Mouse (Mus musculus) midbrain, embryonic 15.5 days (tissue): ENCODE data around the gene Wfdc18. TPM values are rescaled to one million over a fixed set of nuclear protein-coding genes. Genes with fewer than 3 reads are reported as not detected.
A peak's percentile ranks its signal among the peaks of the same experiment; 100 is the strongest.

Experiments used
- ATAC-seq: fragments of 200-750 bp; cut with Nextera tagmentation; replicated peaks from 2 replicates; pipeline ENCODE4 v1.8.0; 2017; ENCODE audit warnings: moderate TSS enrichment
- H3K27ac ChIP-seq: fragments of 300-500 bp; sonication (generic); 2 replicates; pipeline ENCODE4 v1.5.1; 2015; ENCODE audit warnings: mild to moderate bottlenecking, inconsistent platforms
- H3K27me3 ChIP-seq: fragments of 300-500 bp; sonication (generic); replicated peaks from 2 replicates; pipeline ENCODE4 v1.6.1; 2015; ENCODE audit warnings: inconsistent platforms
- H3K36me3 ChIP-seq: fragments of 300-500 bp; sonication (generic); replicated peaks from 2 replicates; pipeline ENCODE4 v1.6.1; 2015; ENCODE audit warnings: inconsistent platforms
- H3K4me1 ChIP-seq: fragments of 300-500 bp; sonication (generic); 2 replicates; pipeline ENCODE4 v1.6.1; 2015; ENCODE audit warnings: inconsistent platforms
- H3K4me2 ChIP-seq: fragments of 300-500 bp; sonication (generic); 2 replicates; pipeline ENCODE4 v1.6.1; 2015; ENCODE audit warnings: inconsistent platforms, mild to moderate bottlenecking, moderate library complexity
- H3K4me3 ChIP-seq: fragments of 300-500 bp; sonication (generic); 2 replicates; pipeline ENCODE4 v1.5.1; 2015; ENCODE audit warnings: mild to moderate bottlenecking, inconsistent platforms
- H3K9ac ChIP-seq: fragments of 300-500 bp; sonication (generic); 2 replicates; pipeline ENCODE4 v1.6.1; 2015; ENCODE audit warnings: mild to moderate bottlenecking, inconsistent platforms
- H3K9me3 ChIP-seq: fragments of 300-500 bp; sonication (generic); 2 replicates; pipeline ENCODE4 v1.6.1; 2016; ENCODE audit warnings: inconsistent platforms
- WGBS: fragments of 180-500 bp; shearing (Covaris S2); methylation state at CpG from one replicate; pipeline ENCODE4 v1.1.7; 2015; ENCODE audit warnings: mixed read lengths; 5-methylcytosine and 5-hydroxymethylcytosine counted together
- polyA plus RNA-seq: library from polyadenylated mRNA; unstranded; fragments of >200 nt; fragmentation: Nextera tagmentation; extraction: Ambion mirVana; gene quantifications from 2 replicates; pipeline ENCODE4 v1.2.1, GENCODE M21; 2015

The Wfdc18 gene
- polyA plus RNA-seq, 1 experiment from 2014 or later: not detected

- H3K36me3 ChIP-seq: no peaks in the 10 kb centered on the region
- WGBS: 77% methylated on average over 5 of the region's 5 CpGs
Measured at GRCm38 (mm10) chr11:83746681-83747080, 37.9 kb downstream of the Wfdc18 start, which contains the start of gene Wfdc21. Wfdc21 (plus strand) TSS chr11:83746940.

DNA sequence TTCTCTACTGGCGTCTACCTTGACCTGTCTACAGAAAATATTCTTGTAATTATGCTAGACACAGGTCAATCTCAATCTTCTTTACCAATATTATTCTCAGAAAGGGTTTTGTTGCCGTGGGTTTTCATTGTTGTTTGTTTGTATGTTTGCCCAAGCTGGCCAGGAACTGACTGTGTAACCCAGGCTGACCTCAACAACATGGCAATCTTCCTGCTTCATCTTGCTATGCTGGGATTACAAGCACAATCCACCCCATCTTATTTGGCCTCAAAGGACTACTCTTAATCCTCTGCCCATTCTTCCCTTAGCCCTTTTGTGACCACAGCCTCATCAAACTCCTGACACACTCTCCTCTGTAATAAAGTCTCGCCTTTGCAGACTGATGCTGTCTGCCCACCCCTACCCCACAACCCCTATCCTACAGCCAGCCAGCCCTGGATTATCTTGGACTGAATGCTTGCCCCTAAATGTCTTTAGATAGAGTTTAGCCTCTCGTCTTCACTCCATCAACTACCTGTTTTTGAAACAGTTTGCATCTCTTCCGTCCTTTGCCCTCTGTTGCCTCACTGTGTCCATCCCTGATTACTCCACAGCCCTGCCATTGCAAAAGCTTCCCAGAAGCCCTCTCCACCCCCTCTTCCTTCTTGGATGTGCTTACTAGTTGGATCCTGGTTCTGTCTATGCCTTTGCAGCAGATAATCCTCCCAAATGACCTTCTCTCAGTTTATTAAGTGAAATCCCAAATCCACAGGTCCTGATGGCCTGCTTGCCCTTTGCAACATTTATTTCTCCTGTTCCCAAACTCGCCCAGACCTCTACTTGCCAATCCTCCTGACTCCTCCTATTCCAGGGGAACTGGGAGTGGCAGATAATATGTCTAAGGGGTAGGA, 38.8 kb downstream of the Wfdc18 start:
- no peak for ATAC-seq
- peaks cover 28% of the 10 kb centered on the region for H3K27me3 ChIP-seq
- WGBS: 63% methylated on average over 6 of the region's 6 CpGs

More at GRCm38 (mm10) chr11:83746681-83747080, 37.9 kb downstream of the Wfdc18 start, which contains the start of gene Wfdc21:
- Histone ChIP-seq H3K27ac (no peak within 1 kb of the TSS), H3K4me1 (no peaks in the 10 kb centered on the region), H3K27me3 (peaks cover 21% of the 10 kb centered on the region), H3K4me3 (no peak within 1 kb of the TSS), H3K9ac (no peak within 1 kb of the TSS), H3K4me2 (no peak within 1 kb of the TSS), H3K9me3 (no peaks in the 10 kb centered on the region)
- no peak for ATAC-seq

DNA sequence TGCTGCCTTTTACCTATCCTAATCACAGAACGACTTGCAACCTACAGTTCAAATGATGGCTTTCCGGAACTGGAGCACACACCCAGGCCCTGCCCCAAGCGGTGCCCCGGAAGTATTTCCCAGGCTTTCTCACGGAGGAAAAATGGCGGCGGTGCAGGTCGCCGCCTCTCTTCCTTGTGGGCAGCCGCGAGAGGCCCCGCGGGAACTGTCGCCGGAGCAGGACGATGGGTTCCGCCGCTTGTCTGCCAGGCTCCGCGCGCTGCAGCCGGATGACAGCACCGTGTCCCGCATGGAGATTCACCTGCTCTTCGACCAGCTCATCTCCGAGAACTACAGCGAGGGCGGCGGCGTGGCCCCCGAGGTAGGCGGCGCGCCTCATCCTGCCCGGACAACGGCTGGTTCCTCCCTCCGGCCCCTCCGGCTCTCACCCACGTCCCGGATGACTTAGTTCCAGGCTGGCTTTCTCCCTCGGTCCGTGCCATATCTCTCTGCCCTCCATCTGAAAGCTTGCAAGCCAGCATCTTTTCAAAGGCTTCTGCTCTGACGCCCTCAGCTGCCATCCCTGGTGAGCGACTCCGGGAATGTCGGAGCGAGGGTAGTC, 44.9 kb downstream of the Wfdc18 start, which contains the start of gene Heatr6:
TSS of gene Heatr6 (plus strand) at position 116 of the 601 bp plus-strand sequence.
- ATAC-seq: peak; percentile 98
- Histone ChIP-seq H3K9me3 (no peaks in the 10 kb centered on the region), H3K9ac (peak within 1 kb of the TSS; percentile 81), H3K4me2 (peak within 1 kb of the TSS; percentile 60), H3K36me3 (peaks cover 16% of the 10 kb centered on the region), H3K4me3 (peak within 1 kb of the TSS; percentile 83), H3K27me3 (peaks cover 15% of the 10 kb centered on the region), H3K27ac (peak within 1 kb of the TSS; percentile 94), H3K4me1 (peaks cover 26% of the 10 kb centered on the region)
- WGBS: under 1% methylated on average over 47 of the region's 47 CpGs

More for the DNA sequence above, 38.8 kb downstream of the Wfdc18 start:
- no peak overlapping the region for H3K9ac ChIP-seq
- no peaks in the 10 kb centered on the region for H3K36me3 ChIP-seq
- H3K9me3 ChIP-seq: no peaks in the 10 kb centered on the region
- H3K4me1 ChIP-seq: no peaks in the 10 kb centered on the region
- no peak overlapping the region for H3K4me3 ChIP-seq
- no peak overlapping the region for H3K27ac ChIP-seq
- no peak overlapping the region for H3K4me2 ChIP-seq

- H3K36me3 ChIP-seq: peaks cover 22% of the 10 kb centered on the region
- H3K4me2 ChIP-seq: peak overlapping the region; percentile 60
- peak overlapping the region; percentile 83 for H3K4me3 ChIP-seq
- H3K27me3 ChIP-seq: peaks cover 14% of the 10 kb centered on the region
- peak; percentile 63 for ATAC-seq
- no peaks in the 10 kb centered on the region for H3K9me3 ChIP-seq
- H3K9ac ChIP-seq: peak overlapping the region; percentile 81
- peaks cover 26% of the 10 kb centered on the region for H3K4me1 ChIP-seq
- H3K27ac ChIP-seq: peak overlapping the region; percentile 94
- WGBS: 3% methylated on average over 8 of the region's 8 CpGs
Measured at GRCm38 (mm10) chr11:83754227-83754626, 45.4 kb downstream of the Wfdc18 start.

Other genes with a start within 250 kb of the Wfdc18 start
- 2.9 and 3.4 TPM in 2 replicates for gene Mmp28, start 245.9 kb upstream of the Wfdc18 start, polyA plus RNA-seq
- gene Taf15, start 235.9 kb upstream of the Wfdc18 start, polyA plus RNA-seq: 12.2 and 12.6 TPM in 2 replicates
- gene Heatr9, start 186.8 kb upstream of the Wfdc18 start, polyA plus RNA-seq: not detected in 2 replicates
- gene Ccl5, start 178.5 kb upstream of the Wfdc18 start, polyA plus RNA-seq: 0.89 TPM in 1 of 2 replicates, not detected in the other
- 1.6 and 2.2 TPM in 2 replicates for gene Ccl9, start 130.4 kb upstream of the Wfdc18 start, polyA plus RNA-seq
- 2.1 and 3.5 TPM in 2 replicates for gene Ccl6, start 115.9 kb upstream of the Wfdc18 start, polyA plus RNA-seq
- gene Rpl9-ps1, start 63.4 kb upstream of the Wfdc18 start, polyA plus RNA-seq: not detected in 2 replicates
- 1.3 and 1.6 TPM in 2 replicates for gene Ccl3, start 59.7 kb upstream of the Wfdc18 start, polyA plus RNA-seq
- 0.56 TPM in 1 of 2 replicates, not detected in the other for gene Ccl4, start 46.4 kb upstream of the Wfdc18 start, polyA plus RNA-seq
- gene Wfdc17, start 5.0 kb upstream of the Wfdc18 start, polyA plus RNA-seq: 0.35 and 0.96 TPM in 2 replicates
- gene Wfdc21, start 37.9 kb downstream of the Wfdc18 start, polyA plus RNA-seq: not detected in 2 replicates
- gene Heatr6, start 44.7 kb downstream of the Wfdc18 start, polyA plus RNA-seq: 41.0 and 42.3 TPM in 2 replicates
- 0.15 TPM in 1 of 2 replicates, not detected in the other for gene Hnf1b, start 141.0 kb downstream of the Wfdc18 start, polyA plus RNA-seq
- 21.5 and 22.7 TPM in 2 replicates for gene Ddx52, start 233.0 kb downstream of the Wfdc18 start, polyA plus RNA-seq